Mouse (Mus musculus): ENCODE data around the gene Chrd. TPM values are rescaled to one million over a fixed set of nuclear protein-coding genes. Genes with fewer than 3 reads are reported as not detected.

The Chrd gene
- total RNA-seq, 2 experiments from 2014 or later, result 62.2 to 79.5 TPM

- DNase-seq (ENCODE audit: extremely low spot score in 1 of 2, low spot score in 1 of 2), result peak in 1 of 2 experiments; percentile 71
Observed at GRCm38 (mm10) chr16:20708939-20709734, 23.8 kb upstream of the Chrd start.

DNA sequence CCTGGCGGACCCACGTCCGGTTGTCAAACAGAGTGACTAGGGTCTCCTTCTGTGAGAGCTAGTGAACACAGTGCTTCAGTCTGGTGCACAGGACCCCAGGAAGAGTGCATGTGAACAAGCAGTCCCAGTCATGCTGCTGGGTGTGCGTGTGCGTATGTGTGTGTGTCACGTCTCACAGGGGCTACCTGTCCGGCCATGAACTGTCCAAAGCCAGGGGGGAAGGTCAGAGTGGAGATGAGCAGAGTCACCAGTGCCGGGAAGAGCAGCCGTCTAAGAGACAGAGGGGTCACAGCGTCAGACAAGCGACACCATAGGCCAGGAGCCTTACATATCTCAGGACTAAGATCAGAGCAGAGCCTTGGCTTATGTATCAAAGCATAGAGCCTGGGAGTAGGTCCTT, 22.6 kb upstream of the Chrd start:
- no peak for DNase-seq (ENCODE audit: extremely low spot score in 1 of 2, low spot score in 1 of 2)

GRCm38 (mm10) chr16:20710810-20711209, 22.1 kb upstream of the Chrd start:
- DNase-seq (ENCODE audit: extremely low spot score in 1 of 2, low spot score in 1 of 2), result no peak

DNA sequence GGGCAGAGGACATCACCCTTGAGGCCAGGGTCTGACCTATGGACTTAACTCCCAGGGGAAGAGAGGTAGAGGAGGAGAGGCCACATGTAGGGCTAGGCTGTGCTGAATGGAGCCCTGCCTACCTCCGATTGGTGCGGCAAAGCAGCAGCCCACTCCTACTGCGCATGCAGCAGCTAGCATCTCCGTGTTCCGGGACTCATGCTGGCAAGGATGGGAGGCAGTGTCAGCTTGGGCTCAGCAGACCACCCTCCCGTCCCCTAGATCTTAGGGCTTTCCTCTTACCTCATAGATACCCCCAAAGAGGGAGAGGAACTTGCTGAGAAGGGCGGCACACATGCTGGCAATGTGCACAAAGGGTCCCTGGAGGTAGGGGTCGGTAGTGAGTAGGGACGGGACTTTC, 20.7 kb upstream of the Chrd start:
- no peak for DNase-seq (ENCODE audit: extremely low spot score in 1 of 2, low spot score in 1 of 2)

DNA sequence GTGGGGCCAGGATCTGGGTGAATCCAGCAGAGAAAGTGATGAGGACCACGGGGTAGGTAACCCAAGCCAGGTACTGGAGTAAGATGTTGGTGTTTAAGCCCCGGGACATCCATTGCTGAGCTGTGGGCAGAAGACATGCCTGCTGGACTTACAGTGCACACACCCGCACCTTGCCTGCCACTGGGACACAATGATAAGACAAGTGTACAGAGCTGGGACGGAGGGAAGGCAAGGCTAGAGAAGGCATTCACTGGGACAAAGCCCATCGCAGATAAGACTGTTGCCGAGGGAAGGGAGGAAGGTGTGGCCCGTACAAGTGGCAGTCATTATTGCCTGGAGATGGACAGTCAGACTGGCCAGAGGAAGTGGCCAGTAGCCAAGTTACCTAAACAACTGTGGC, 20.0 kb upstream of the Chrd start:
- no peak for DNase-seq (ENCODE audit: extremely low spot score in 1 of 2, low spot score in 1 of 2)

DNA sequence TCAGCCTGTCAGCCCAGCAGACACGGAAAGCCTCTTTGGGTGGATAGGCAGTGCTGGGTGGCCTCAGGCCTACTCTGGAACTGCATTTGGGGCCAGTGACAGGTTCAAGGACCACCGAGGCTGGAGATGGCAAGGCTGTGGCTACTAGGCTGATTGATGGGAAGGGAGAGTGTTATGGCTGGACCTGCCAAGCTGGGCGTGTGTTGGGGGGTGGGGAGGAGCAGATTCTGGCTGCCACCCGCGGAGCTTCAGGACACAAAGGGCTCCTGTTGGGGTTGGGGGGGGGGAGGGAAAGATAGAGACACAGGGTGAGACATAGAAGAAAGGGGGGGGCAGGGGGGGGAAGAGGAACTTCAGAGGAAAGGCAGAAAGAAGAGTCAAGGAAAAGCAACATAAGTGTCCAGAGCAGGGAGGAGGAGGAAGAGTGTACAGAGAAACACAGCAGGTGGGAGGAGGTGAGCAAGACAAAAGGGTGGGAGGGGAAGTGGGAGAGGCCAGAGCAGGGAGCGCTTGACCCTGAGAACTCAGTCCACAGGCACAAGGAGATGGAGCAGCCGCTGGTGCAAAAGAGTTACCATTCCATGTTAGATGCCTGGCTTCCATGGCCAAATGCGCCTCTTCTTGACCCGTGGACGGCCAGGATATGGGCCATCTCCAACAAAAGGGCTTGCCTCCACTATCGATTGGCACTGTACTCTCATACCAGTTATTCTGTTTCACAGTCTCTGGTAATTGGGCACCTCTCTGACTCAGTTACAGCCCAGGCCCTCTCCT, 18.4 kb upstream of the Chrd start:
- DNase-seq (ENCODE audit: extremely low spot score in 1 of 2, low spot score in 1 of 2), result no peak

DNA sequence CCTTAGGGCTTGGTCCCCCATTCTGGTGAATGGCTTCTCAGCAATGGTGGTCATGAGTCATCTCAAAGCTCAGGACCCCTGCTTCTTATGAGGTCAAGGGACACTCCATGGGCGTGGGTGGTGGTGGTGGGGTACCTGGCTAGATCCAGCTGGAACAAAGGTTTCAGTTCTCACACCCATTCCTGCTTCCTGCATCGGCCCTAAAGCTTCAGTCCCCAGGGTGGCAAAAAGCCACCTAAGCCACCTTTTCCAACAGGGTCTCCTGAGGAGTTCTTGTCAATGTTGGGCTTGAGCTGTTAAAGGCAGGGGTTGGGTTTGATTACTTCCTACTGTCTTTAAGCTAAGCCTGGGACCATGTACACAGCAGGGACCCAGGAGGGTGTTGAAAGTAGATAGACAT, 17.8 kb upstream of the Chrd start:
- DNase-seq (ENCODE audit: extremely low spot score in 1 of 2, low spot score in 1 of 2), result no peak

- no peak for DNase-seq (ENCODE audit: extremely low spot score in 1 of 2, low spot score in 1 of 2)
Observed at GRCm38 (mm10) chr16:20715566-20715965, 17.4 kb upstream of the Chrd start.

GRCm38 (mm10) chr16:20715976-20716840, 16.7 kb upstream of the Chrd start:
- DNase-seq (ENCODE audit: extremely low spot score in 1 of 2, low spot score in 1 of 2), result peak; percentile 68 to 83

- no peak for DNase-seq (ENCODE audit: extremely low spot score in 1 of 2, low spot score in 1 of 2)
Observed at GRCm38 (mm10) chr16:20716841-20717180, 16.1 kb upstream of the Chrd start.

DNA sequence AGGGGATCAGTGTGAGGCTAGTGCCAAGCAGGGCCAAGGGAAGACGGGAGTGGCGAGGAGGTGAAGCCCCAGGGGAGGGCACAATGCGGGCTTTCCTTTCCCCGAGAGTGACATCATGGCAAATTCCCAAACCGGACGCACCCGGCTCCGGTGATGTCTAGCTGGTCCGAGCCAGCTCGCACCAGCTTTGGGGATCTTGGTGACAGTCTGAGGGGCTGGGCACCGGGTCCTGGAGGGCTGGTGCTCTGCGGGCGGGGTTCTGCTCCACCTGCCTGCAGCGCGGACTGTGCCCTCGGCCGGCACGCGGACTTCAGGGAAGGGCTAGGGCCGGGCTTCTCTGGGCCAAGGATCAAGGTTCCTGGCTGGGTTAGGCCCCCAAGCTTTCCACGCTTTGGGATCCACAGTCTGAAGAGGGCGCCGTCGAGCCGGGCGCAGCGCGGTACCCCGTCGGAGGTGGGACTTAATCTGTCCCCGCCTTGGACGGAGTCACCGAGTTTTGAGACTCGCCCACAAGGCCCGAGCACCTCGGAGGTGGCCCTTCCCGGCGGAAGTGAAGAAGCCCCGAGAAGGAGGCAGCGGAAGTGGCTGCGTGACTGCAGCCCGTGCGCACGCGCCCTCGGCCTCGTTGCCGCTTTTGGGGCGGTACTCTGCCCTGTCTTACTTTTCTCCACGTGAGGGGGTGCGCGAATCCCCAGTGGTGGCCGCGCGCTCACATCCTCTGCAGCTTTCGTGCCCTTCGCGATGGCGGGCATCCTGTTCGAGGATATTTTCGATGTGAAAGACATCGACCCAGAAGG, 15.5 kb upstream of the Chrd start, which contains the start of the genes Polr2h and Clcn2:
TSS of gene Polr2h (plus strand) at position 485 of the 797 bp plus-strand sequence.
TSS of gene Clcn2 (minus strand) at position 566 of the 797 bp plus-strand sequence.
- peak; percentile 94 to 96 for DNase-seq (ENCODE audit: extremely low spot score in 1 of 2, low spot score in 1 of 2)

DNA sequence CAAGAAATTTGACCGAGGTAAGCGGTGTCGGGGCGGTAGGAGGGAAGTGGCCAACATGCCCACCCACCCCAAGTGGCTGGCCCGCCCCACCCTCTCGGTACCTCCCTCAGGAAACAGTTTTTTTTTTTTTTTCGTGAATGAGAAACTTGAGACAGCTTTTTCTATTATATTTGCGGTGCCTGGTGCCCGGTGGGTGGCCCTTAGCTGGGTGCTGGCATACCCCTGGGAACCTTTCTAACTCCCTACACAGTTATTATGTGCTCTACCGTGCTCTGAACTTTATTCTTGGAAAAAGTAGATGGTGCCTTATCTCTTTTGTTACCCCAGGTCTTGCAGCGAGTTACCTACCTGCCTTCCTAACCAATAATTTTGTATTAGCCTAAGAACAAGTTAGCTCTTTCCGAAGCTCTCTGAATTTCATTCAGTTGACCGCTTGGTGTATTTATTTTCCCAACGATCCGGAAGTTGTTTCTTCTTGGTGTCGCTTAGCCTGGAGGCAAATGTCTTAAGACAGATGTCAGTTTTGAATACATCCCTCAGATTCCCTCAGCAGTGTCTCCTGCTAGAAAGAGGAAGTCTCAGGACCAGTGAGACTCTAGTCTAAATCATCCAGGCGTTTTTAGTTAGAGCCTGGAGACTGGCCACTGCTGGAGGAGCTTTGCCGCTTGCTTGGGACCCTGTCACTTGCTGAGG, 14.8 kb upstream of the Chrd start:
- no peak for DNase-seq (ENCODE audit: extremely low spot score in 1 of 2, low spot score in 1 of 2)

- no peak for DNase-seq (ENCODE audit: extremely low spot score in 1 of 2, low spot score in 1 of 2)
Observed at GRCm38 (mm10) chr16:20721808-20722207, 11.1 kb upstream of the Chrd start.

- no peak for DNase-seq (ENCODE audit: extremely low spot score in 1 of 2, low spot score in 1 of 2)
Observed at GRCm38 (mm10) chr16:20722736-20723135, 10.2 kb upstream of the Chrd start.

DNA sequence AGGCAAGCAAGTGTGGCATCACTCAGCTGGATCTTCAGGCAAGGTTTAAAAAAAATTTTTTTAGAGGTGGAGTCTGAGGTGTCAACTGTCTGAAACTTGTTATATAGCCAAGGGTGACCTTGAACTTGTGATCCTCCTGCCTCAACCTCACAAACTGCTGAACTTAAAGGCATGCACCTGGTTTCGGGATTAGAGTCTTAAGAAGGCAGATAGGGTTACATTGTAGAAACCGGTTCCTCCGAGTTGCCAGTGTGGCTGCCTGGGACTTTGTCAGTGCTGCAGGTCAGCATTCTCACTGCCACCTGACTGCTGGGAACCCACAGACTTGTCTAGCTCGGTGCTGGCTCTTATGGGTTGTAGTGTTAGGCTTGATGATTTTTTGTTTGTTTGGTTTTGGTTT, 9.7 kb upstream of the Chrd start:
- DNase-seq (ENCODE audit: extremely low spot score in 1 of 2, low spot score in 1 of 2), result no peak

DNA sequence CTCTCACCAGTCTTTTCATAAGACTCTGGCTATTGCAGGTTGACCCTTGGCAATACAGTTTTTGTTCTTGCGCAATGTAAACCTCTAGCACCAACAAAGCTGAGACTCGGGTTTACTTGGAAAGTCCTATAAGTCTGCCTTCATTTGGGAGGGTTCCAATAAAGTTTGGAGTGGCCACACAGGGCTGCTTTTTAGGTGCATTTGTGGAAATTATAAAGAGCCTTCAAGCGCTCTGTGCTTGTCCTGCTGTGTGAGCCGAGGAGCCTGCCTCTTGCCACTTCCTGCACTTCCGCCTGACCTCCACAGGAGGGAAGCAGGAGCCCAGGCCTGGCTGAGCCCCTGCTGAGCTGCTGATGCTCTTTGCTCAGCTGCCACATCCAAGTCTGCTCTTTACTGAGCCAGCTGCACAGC, 8.6 kb upstream of the Chrd start:
- no peak for DNase-seq (ENCODE audit: extremely low spot score in 1 of 2, low spot score in 1 of 2)

- DNase-seq (ENCODE audit: extremely low spot score in 1 of 2, low spot score in 1 of 2), result no peak
Observed at GRCm38 (mm10) chr16:20725321-20725720, 7.6 kb upstream of the Chrd start.

DNA sequence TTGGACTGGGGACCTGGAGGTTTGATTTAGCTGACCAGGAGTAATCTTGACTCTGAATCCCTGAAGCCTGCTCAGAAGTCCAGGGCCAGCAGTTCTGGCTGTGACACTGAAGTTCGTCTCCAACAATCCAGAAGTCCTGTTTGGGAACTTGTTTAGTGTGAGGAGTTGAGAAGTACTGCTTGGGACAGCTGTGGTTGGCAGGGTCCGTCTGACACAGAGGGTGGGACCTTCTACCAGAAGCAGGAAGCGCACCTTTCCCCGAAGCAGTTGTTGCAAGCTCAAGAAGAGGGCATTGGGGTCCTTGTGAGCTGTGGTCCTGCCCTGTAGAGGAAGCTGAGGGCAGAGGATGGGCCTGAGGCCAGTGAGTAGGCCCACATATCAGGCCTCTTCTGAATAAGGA, 7.2 kb upstream of the Chrd start:
- DNase-seq (ENCODE audit: extremely low spot score in 1 of 2, low spot score in 1 of 2), result no peak

DNA sequence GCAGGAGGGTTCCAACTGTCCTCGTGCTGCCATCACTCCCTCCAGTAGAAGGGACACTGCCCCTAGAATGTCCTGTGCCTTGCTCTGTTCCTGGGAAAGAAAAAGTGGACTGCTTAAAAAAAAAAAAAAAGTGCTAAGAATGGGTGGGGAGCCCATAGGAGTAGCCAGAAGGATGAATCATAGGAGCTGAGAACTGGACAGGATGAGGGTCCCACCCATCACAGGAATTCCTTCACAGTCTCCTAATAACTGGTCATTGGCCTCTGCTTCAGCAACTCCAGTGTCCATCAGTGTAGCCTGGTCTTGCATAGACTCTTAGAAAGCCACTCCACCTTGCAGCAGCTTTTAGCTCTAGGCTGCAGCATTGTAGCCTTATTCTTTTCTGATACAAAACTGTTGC, 6.5 kb upstream of the Chrd start:
- no peak for DNase-seq (ENCODE audit: extremely low spot score in 1 of 2, low spot score in 1 of 2)
